Mouse (Mus musculus): Measurements from ENCODE around the gene Sergef. TPM values are rescaled to one million over a fixed set of nuclear protein-coding genes. Genes with fewer than 3 reads are reported as not detected.

Sergef gene
- total RNA-seq, 2 experiments from 2014 or later: 47.3 to 54.1 TPM

DNA sequence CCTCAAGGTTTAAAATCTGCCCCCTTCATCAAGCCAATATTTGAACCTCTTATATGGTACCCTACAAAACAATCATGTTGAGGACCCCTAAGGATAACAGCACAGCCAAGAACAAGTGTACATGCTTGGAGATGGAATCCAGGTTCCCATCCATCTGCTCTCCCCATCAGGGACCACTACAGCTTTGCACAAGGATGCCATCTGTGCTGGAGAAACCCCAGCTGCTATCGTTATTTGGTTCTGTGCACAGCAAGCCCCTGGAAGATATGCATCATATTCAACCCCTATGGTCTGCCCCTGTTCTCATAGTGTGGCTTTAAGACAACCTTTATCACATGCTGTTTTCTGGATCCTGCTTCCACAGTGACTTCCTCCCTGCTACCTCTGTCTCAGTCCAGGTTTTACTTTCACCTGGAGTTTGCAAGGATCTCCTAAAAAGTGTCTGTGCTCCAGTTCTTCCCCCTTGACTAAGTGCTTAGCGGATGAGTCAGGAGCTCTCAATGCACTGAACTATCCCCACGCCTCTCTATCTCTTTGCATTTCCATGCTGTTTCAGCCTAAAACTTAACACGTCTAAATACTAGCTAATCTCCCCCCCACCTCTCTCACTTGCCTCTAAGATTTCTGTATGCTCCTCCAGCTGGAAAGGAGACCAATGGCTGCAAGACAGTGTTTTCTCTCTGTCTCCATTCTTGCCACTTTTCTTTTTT, 9.0 kb upstream of the Sergef start:
- peak in 1 of 2 experiments; percentile 32 for DNase-seq (ENCODE audit: low spot score in 2 of 2)
- Histone ChIP-seq H3K27ac (no peak overlapping the region), H3K4me3 (no peak overlapping the region)
- TF ChIP-seq CTCF (conservative IDR thresholded peaks at IDR 0.05): no peak

DNA sequence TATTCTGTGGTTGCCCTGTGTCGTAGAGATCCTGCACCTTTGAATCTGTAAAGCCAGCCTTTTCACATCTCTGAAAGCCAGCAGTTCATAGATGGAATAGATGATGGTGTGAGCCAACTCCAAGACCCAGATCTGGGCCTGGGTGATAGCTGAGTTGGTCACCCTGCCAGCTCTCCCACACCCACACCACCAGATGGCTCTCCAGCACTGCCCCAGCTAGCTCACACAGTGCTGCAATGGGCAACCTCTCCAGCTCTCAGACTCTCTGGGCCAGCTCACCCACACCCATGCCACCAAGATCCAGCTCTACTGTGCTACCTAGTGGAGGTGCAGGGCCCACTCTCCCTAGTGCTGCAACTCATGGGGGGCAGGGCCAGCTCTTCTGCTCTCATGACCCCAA, 3.6 kb upstream of the Sergef start:
- no peak for DNase-seq (ENCODE audit: low spot score in 2 of 2)
- no peak overlapping the region for H3K4me3 ChIP-seq
- H3K27ac ChIP-seq: no peak overlapping the region
- peak; percentile 59 for TF ChIP-seq CTCF (conservative IDR thresholded peaks at IDR 0.05)

DNA sequence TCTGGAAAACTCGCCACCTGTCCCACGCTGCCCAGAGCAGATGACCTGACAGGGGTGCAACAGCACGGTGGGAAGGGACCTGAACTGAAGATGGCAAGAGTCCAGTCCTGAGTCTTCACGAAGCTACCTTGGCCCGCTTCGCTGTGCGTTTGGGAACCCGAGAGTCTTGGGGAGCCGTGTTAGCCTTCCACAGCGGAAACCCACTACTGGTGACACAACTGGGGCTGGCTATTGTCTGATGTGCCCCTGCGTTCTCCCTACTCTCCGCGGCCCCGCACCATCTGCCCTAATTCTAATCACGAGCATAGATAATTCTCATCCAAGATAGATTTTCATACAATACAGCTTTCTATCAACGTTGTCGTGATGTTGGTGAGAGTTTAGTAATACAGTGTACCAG, 455 bp upstream of the Sergef start:
- DNase-seq (ENCODE audit: low spot score in 2 of 2): peak in 1 of 2 experiments; percentile 25
- Histone ChIP-seq H3K27ac (peak overlapping the region; percentile 89), H3K4me3 (peak overlapping the region; percentile 87)
- TF ChIP-seq CTCF (conservative IDR thresholded peaks at IDR 0.05): no peak

DNA sequence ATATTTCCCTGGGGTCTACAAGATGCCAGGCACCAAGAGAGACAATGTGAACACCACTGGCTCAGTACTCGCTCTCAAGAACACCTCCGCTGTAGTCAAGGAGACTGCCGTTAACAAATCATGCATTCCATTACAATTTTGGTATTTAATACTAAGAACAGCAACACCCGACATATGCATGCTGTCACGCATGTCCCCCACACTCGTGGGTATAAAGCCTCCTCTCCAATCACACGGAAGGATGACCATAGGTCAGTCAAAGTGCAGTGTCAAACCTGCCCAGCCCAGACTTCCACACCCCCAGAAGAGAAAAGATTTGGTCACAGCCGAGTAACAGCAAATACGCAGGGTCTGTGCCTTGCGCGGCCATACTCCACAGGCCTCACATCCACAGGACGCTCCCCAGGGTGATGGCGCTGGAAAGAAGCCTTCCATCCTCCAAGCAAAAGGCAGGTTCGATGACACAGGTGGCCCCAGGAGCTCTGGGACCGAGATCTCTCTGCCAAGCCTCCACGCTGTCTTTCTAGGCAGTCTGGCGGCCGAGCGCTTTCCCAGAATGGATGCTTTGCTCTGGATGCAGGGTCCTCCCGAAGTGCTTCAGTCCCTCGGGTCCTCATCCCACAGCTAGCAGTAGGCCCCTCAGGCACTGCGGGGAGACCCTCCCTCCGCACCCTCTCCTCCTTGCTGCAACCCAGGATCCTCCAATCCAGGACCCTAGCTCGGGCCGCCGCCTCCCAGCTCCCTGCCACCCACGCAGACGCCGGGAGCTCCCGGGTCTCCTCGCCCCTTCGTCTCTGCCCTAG, 517 bp downstream of the Sergef start:
- no peak for TF ChIP-seq CTCF (conservative IDR thresholded peaks at IDR 0.05)
- H3K27ac ChIP-seq: peak overlapping the region; percentile 89
- H3K4me3 ChIP-seq: peak overlapping the region; percentile 87
- DNase-seq (ENCODE audit: low spot score in 2 of 2): peak; percentile 16 to 34

- Histone ChIP-seq H3K27ac (no peak overlapping the region), H3K4me3 (no peak overlapping the region)
- DNase-seq (ENCODE audit: low spot score in 2 of 2): no peak
- TF ChIP-seq CTCF (conservative IDR thresholded peaks at IDR 0.05): peak; percentile 60
These were observed 11.1 kb downstream of the Sergef start for GRCm38 (mm10) chr7:46628375-46628975.

GRCm38 (mm10) chr7:46623979-46624378, 15.6 kb downstream of the Sergef start:
- TF ChIP-seq CTCF (conservative IDR thresholded peaks at IDR 0.05): no peak
- no peak overlapping the region for H3K4me3 ChIP-seq
- no peak for DNase-seq (ENCODE audit: low spot score in 2 of 2)
- peak overlapping the region; percentile 83 for H3K27ac ChIP-seq

DNA sequence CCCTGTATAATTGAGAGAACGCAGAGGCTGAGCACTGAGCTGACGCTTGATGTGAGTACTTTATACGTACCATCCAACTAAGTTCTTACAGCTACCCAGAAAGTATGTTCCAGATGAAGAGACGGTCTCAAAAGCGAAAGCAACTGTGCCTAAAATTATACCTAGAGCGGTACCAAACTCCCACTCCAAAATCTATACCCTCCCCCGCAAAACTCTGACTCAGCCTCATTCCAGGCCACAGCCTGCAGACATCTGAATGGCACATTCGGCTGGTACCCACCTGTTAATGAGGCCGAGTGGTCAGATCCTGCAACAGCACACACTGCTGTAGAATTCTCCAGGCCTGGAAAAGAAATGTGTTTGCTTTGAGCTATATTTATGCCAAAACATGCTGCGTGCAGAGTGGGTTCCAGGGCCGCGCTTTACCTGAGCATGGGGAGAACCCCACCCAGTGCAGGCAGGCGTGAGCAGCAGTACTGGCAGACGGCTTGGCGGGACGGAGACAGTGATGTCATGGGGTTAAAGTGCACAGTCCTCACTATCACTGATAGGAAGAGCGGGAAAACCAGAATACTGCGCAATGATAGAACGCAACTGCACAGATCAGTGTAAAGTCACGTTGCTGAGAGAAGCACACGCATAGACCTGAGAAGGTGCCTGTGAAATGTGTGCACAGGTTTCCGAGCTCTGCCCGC, 21.0 kb downstream of the Sergef start:
- H3K27ac ChIP-seq: 0 out of 2 replicates have a peak overlapping the region, but pooled peaks have one; percentile 36
- H3K4me3 ChIP-seq: no peak overlapping the region

DNA sequence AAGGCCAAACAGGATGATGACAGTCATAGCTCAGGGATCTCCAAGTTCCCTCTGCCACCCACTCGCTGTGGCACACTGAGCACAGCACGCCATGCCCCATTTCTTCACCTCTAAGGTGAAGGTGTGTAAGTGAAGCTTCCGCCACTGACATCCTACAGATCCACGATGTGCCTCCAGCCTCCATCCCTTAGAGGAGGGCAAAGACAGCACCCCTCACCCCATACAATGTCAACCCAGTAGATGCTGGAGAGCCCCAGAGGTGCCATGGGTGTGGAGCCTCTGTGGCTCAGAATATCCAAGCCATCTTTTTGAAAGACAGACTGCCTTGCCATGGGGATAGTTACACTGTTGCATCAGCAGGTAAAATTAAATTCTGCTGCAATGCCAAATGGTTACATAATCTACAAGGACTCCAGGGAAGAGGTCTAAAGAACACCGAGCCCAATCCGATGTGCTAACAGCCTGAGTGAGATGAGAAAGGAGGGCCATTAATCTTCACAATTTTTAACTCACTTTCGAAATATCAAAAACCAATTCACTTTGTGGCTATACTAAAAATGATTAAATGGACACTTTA, 23.1 kb downstream of the Sergef start:
- no peak for TF ChIP-seq CTCF (conservative IDR thresholded peaks at IDR 0.05)
- Histone ChIP-seq H3K27ac (no peak overlapping the region), H3K4me3 (no peak overlapping the region)
- DNase-seq (ENCODE audit: low spot score in 2 of 2): no peak

More for the DNA sequence above, 21.0 kb downstream of the Sergef start:
- no peak for TF ChIP-seq CTCF (conservative IDR thresholded peaks at IDR 0.05)
- DNase-seq (ENCODE audit: low spot score in 2 of 2): no peak

DNA sequence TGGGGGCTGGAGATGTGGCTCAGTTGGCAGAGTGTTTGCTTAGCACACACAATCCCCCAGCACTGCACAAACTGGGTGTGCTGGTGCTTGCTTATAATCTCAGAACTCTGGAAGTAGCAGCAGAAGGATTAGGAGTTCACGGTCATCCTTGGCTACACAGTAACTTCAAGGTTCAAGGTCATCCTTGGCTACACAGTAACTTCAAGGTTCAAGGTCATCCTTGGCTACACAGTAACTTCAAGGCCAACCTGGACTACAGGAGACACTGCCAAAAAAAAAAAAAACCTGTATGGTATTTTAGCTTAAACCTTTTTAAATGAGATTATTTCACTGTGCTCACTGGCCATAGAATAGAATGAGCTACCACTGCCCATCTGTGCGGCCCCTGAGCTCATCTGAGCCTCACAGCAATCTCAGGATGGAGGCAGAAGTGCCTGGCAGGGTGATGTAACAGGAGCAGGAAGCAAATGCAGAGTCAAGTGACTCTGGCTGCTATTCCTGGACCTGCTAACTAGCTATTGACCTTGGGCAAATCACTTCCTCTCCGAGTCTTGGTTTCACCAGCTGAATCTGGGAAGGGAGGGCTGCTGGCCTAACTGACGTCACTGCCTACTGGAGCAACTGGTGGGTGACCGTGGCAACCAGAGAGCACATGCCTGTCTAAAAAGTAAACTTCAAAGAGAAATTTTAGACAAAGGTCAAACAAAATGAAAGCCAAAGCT, 24.2 kb downstream of the Sergef start:
- no peak for TF ChIP-seq CTCF (conservative IDR thresholded peaks at IDR 0.05)
- no peak for DNase-seq (ENCODE audit: low spot score in 2 of 2)
- Histone ChIP-seq H3K27ac (no peak overlapping the region), H3K4me3 (no peak overlapping the region)

DNA sequence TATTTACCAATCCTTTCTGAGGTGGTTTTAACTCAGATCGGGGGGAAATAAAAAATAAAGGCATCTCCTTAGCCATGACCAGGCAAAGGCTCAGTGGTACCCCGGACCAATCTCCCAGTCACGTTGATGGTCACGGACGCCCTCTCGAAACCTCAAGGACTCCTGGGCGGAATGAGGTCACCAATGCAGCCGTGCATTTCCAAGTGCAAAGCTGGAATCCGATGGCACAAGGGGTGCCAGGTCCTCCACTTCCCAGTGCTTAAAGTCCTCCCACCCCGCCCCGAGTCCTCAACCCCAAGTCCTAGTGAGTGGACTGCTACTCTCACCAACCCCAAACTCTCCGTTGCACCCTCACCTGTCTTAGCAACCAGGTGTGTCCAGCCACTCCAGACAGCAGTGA, 25.3 kb downstream of the Sergef start:
- no peak overlapping the region for H3K27ac ChIP-seq
- no peak overlapping the region for H3K4me3 ChIP-seq
- no peak for TF ChIP-seq CTCF (conservative IDR thresholded peaks at IDR 0.05)
- DNase-seq (ENCODE audit: low spot score in 2 of 2): no peak

DNA sequence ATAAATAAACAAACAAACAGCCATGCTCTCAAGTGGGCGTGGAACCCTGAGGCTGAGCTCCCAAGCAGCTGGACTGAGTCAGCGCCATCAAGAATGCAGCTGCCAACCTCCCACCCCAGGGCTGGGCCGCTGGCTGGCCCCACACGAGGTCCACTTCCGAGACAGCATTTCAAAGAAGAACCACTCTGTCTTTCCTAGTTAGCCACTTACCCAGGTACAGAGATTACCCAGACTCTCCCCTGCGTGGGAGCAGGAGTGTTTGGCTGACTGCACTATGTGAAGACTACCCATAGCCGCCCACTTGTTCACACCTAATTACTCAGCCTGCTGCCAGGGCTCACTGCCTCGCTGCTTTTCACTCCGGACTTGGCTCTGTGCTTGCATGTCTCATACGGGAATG, 26.5 kb downstream of the Sergef start:
- Histone ChIP-seq H3K4me3 (no peak overlapping the region), H3K27ac (no peak overlapping the region)
- no peak for DNase-seq (ENCODE audit: low spot score in 2 of 2)
- no peak for TF ChIP-seq CTCF (conservative IDR thresholded peaks at IDR 0.05)

DNA sequence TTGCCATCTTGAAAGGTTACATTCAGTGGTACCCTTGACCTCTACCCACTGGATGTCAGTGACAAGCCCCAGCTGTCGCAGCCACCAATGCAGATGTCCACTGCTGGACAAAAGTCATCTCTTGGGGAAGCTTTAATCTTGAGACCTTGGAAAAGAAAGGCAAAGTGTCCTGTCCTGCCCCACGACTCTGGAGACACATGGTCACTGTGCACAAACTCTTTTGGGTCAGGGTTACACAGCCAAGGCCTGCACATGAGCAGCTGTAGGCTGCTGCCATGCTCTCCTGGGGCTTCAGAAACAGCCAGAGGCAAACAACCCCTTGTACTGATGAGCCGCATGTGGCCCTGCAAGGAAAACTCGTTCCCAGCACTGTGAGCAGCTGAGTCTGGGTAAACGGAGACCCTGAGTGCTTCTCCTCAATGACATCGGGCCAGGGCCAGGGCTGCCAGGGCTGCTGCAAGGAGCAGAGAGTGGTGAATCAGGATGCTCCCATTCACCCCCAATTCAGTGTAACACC, 27.1 kb downstream of the Sergef start:
- H3K27ac ChIP-seq: no peak overlapping the region
- no peak for TF ChIP-seq CTCF (conservative IDR thresholded peaks at IDR 0.05)
- no peak for DNase-seq (ENCODE audit: low spot score in 2 of 2)
- no peak overlapping the region for H3K4me3 ChIP-seq

Data from layer of hippocampus, adult 2 months (tissue).